Mouse (Mus musculus) hindbrain, embryonic 16.5 days (tissue): Measurements from ENCODE around the gene Actr3. TPM values are rescaled to one million over a fixed set of nuclear protein-coding genes. Genes with fewer than 3 reads are reported as not detected.

Experiments
- ATAC-seq: fragments of 200-750 bp; cut with Nextera tagmentation; 2 replicates; pipeline ENCODE4 v1.8.0; 2017; ENCODE audit warnings: moderate TSS enrichment, moderate library complexity
- H3K27ac ChIP-seq: fragments of 300-500 bp; sonication (generic); 2 replicates; pipeline ENCODE4 v1.5.1; 2014; ENCODE audit warnings: low read depth, mild to moderate bottlenecking, control low read depth, low read length, moderate library complexity
- H3K27me3 ChIP-seq: fragments of 300-500 bp; sonication (generic); replicated peaks from 2 replicates; pipeline ENCODE4 v1.6.1; 2014; ENCODE audit warnings: low read length; ENCODE audit not compliant: control insufficient read depth, insufficient read depth
- H3K36me3 ChIP-seq: fragments of 300-500 bp; sonication (generic); 2 replicates; pipeline ENCODE4 v1.6.1; 2014; ENCODE audit warnings: mild to moderate bottlenecking, low read length, moderate library complexity, mixed read lengths; ENCODE audit not compliant: control insufficient read depth, insufficient read depth
- H3K4me1 ChIP-seq: fragments of 300-500 bp; sonication (generic); 2 replicates; pipeline ENCODE4 v1.6.1; 2014; ENCODE audit warnings: low read depth, low read length; ENCODE audit not compliant: control insufficient read depth, insufficient read depth
- H3K4me2 ChIP-seq: fragments of 300-500 bp; sonication (generic); 2 replicates; pipeline ENCODE4 v1.6.1; 2014; ENCODE audit warnings: mild to moderate bottlenecking, low read length, control low read depth, moderate library complexity
- H3K4me3 ChIP-seq: fragments of 300-500 bp; sonication (generic); 2 replicates; pipeline ENCODE4 v1.5.1; 2014; ENCODE audit warnings: mild to moderate bottlenecking, low read length, control low read depth, moderate library complexity
- H3K9ac ChIP-seq: fragments of 300-500 bp; sonication (generic); 2 replicates; pipeline ENCODE4 v1.6.1; 2014; ENCODE audit warnings: low read depth, mild to moderate bottlenecking, control low read depth, low read length, moderate library complexity
- H3K9me3 ChIP-seq: fragments of 300-500 bp; sonication (generic); 2 replicates; pipeline ENCODE4 v1.6.1; 2014; ENCODE audit warnings: mild to moderate bottlenecking, low read length, moderate library complexity; ENCODE audit not compliant: control insufficient read depth
- WGBS: fragments of 180-500 bp; shearing (Covaris S2); extraction: QIAGEN DNeasy Blood & Tissue Kit; methylation state at CpG from one replicate; pipeline ENCODE4 v1.1.7; 2014; 5-methylcytosine and 5-hydroxymethylcytosine counted together
- polyA plus RNA-seq: library from polyadenylated mRNA; unstranded; fragments of >200 nt; fragmentation: Nextera tagmentation; extraction: Ambion mirVana; gene quantifications from 2 replicates; pipeline ENCODE4 v1.2.1, GENCODE M21; 2015

Actr3 gene
- polyA plus RNA-seq, 1 experiment from 2014 or later: 221 TPM

GRCm38 (mm10) chr1:125467936-125468335 lies 32.4 kb upstream of the Actr3 start:
- 93% methylated on average over 4 of the region's 4 CpGs for WGBS
- Histone ChIP-seq H3K4me2 (no peak overlapping the region), H3K4me1 (no peaks in the 10 kb centered on the region), H3K27ac (no peak overlapping the region), H3K4me3 (no peak overlapping the region), H3K27me3 (no peaks in the 10 kb centered on the region), H3K9ac (no peak overlapping the region), H3K9me3 (peaks cover 2% of the 10 kb centered on the region), H3K36me3 (no peaks in the 10 kb centered on the region)
- ATAC-seq: no peak

GRCm38 (mm10) chr1:125466621-125467257 lies 31.2 kb upstream of the Actr3 start:
- ATAC-seq: no peak
- no peaks in the 10 kb centered on the region for H3K27me3 ChIP-seq
- H3K4me1 ChIP-seq: no peaks in the 10 kb centered on the region
- H3K27ac ChIP-seq: no peak overlapping the region
- H3K4me3 ChIP-seq: no peak overlapping the region
- no peak overlapping the region for H3K9ac ChIP-seq
- H3K9me3 ChIP-seq: peaks cover 2% of the 10 kb centered on the region
- no peaks in the 10 kb centered on the region for H3K36me3 ChIP-seq
- 87% methylated on average over 10 of the region's 10 CpGs for WGBS
- no peak overlapping the region for H3K4me2 ChIP-seq

GRCm38 (mm10) chr1:125464011-125464410 lies 28.5 kb upstream of the Actr3 start:
- H3K9me3 ChIP-seq: peaks cover 2% of the 10 kb centered on the region

GRCm38 (mm10) chr1:125463349-125463748 lies 27.8 kb upstream of the Actr3 start:
- H3K4me3 ChIP-seq: no peak overlapping the region
- no peak overlapping the region for H3K27ac ChIP-seq
- no peak overlapping the region for H3K4me2 ChIP-seq
- H3K36me3 ChIP-seq: no peaks in the 10 kb centered on the region
- ATAC-seq: no peak
- peaks cover 2% of the 10 kb centered on the region for H3K9me3 ChIP-seq
- no peak overlapping the region for H3K9ac ChIP-seq
- no peaks in the 10 kb centered on the region for H3K4me1 ChIP-seq
- no peaks in the 10 kb centered on the region for H3K27me3 ChIP-seq
- 85% methylated on average over 2 of the region's 2 CpGs for WGBS

More at GRCm38 (mm10) chr1:125464011-125464410, 28.5 kb upstream of the Actr3 start:
- Histone ChIP-seq H3K4me2 (no peak overlapping the region), H3K36me3 (no peaks in the 10 kb centered on the region), H3K27me3 (no peaks in the 10 kb centered on the region), H3K9ac (no peak overlapping the region), H3K4me3 (no peak overlapping the region), H3K27ac (no peak overlapping the region), H3K4me1 (no peaks in the 10 kb centered on the region)
- ATAC-seq: no peak
- 96% methylated on average over 4 of the region's 4 CpGs for WGBS

- H3K27me3 ChIP-seq: no peaks in the 10 kb centered on the region
- no peak overlapping the region for H3K4me2 ChIP-seq
- H3K4me3 ChIP-seq: no peak overlapping the region
- H3K36me3 ChIP-seq: no peaks in the 10 kb centered on the region
- no peaks in the 10 kb centered on the region for H3K4me1 ChIP-seq
- peaks cover 2% of the 10 kb centered on the region for H3K9me3 ChIP-seq
- H3K27ac ChIP-seq: no peak overlapping the region
- ATAC-seq: no peak
- WGBS: 82% methylated on average over 1 of the region's 1 CpGs
- no peak overlapping the region for H3K9ac ChIP-seq
Measured at GRCm38 (mm10) chr1:125462917-125463316, 27.4 kb upstream of the Actr3 start.

GRCm38 (mm10) chr1:125458531-125458930 lies 23.0 kb upstream of the Actr3 start:
- Histone ChIP-seq H3K9me3 (peaks cover 2% of the 10 kb centered on the region), H3K27me3 (no peaks in the 10 kb centered on the region), H3K4me2 (no peak overlapping the region), H3K27ac (no peak overlapping the region), H3K4me3 (no peak overlapping the region), H3K4me1 (no peaks in the 10 kb centered on the region; the same call in 1 of the 2 replicates), H3K9ac (no peak overlapping the region), H3K36me3 (no peaks in the 10 kb centered on the region)
- 72% methylated on average over 5 of the region's 5 CpGs for WGBS
- no peak for ATAC-seq

GRCm38 (mm10) chr1:125455128-125455527 lies 19.6 kb upstream of the Actr3 start:
- Histone ChIP-seq H3K9ac (no peak overlapping the region), H3K4me3 (no peak overlapping the region), H3K9me3 (no peaks in the 10 kb centered on the region), H3K36me3 (no peaks in the 10 kb centered on the region), H3K27me3 (no peaks in the 10 kb centered on the region), H3K4me2 (no peak overlapping the region), H3K4me1 (no peaks in the 10 kb centered on the region; the same call in 1 of the 2 replicates), H3K27ac (no peak overlapping the region)
- 10% methylated on average over 2 of the region's 2 CpGs for WGBS
- ATAC-seq: no peak

GRCm38 (mm10) chr1:125450282-125451000 lies 14.9 kb upstream of the Actr3 start:
- Histone ChIP-seq H3K9ac (no peak overlapping the region), H3K27ac (no peak overlapping the region), H3K4me2 (no peak overlapping the region), H3K4me1 (no peaks in the 10 kb centered on the region; the same call in 1 of the 2 replicates), H3K4me3 (no peak overlapping the region), H3K27me3 (no peaks in the 10 kb centered on the region), H3K36me3 (no peaks in the 10 kb centered on the region), H3K9me3 (peaks cover 4% of the 10 kb centered on the region; the same call in 1 of the 2 replicates)
- WGBS: 84% methylated on average over 4 of the region's 4 CpGs
- no peak for ATAC-seq

GRCm38 (mm10) chr1:125447926-125448325 lies 12.4 kb upstream of the Actr3 start:
- Histone ChIP-seq H3K36me3 (no peaks in the 10 kb centered on the region), H3K4me3 (no peak overlapping the region), H3K27ac (no peak overlapping the region), H3K27me3 (no peaks in the 10 kb centered on the region), H3K9me3 (peaks cover 4% of the 10 kb centered on the region; the same call in 1 of the 2 replicates), H3K4me2 (no peak overlapping the region), H3K9ac (no peak overlapping the region), H3K4me1 (no peaks in the 10 kb centered on the region)
- ATAC-seq: no peak
